Mouse (Mus musculus): ENCODE data around the gene Nck2.

Nck2 gene

GRCm38 (mm10) chr1:43497951-43498350 lies 53.6 kb downstream of the Nck2 start:
- in situ Hi-C loops (cut with MboI; ENCODE audit: low sequenced_read_pairs): no loop called here

GRCm38 (mm10) chr1:43500121-43500520 lies 55.7 kb downstream of the Nck2 start:
- in situ Hi-C loops (cut with MboI; ENCODE audit: low sequenced_read_pairs): no loop called here

DNA sequence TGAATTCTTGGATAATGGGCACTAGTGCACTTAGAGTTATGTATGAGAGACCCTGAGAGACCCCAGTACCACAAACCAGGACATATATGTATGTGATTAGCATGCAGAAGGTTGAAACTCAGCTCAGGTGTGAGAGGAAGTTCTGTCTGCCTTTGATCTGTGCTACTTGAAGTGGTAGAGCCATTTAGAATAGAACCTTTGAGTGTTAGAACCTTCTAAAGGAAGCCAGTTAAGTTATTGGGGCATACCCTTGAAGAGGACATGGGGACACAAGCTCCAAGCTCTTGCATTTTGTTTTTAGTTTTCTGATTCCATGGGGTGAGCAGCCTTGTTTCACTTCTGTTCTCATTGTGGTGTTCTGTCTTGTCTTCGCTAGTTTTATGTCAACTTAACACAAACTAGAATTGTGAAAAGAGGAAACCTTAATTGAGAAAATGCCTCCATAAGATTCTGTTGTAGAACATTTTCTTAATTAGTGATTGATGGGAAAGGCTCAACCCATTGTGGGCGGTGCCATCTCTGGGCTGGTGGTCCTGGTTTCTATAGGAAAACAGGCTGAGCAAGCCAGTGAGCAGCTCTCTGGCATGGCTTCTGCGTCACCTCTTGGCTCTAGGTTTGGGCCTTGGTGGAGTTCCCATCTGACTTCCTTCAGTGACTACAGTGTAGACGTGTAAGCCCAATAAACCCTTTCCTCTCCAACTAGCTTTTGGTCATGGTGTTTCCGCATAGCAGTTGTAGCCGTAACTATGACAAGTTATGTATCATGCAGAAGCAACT lies 57.0 kb downstream of the Nck2 start:
- in situ Hi-C loops (cut with MboI; ENCODE audit: low sequenced_read_pairs): no loop called here

DNA sequence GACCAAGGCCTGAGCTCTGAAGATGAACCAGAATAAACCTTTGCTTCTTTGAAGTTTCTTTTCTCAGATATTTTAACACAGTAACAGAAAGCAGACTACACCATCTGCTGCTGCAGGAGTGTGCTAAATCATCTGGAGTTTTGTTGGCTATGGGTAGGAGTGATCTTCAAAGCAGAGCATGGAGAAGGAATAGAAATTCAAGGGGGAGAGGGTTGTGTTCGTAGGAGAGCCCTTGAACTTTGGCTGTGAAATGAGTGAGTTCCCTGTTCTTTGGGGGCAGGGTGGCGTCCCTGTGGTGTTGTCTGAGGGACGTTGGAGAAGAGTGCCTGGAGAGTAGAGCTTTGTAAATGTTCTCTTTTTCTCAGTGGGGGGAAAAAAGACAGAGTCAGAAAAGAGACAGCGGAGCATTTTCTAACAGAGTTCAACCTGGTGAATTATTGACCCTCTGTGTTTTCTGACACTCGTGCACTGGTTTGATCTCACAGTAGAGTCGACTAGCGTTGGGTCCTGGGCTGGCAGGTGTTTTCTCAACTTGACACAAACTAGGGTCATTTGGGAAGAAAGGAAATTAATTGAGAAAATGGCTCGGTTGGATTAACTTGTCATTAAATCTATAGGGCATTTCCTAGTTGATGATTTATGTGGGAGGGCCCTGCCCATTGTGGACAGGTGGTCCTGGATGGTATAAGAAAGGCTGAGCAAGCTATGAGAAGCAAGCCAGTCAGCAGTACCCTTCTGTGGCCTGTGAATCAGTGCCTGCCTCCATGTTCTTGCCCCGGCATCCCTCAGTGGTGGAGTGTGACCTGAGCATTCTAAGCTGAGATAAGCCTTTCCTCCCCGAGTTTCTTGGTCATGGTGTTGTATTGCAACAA lies 57.8 kb downstream of the Nck2 start:
- in situ Hi-C loops (cut with MboI; ENCODE audit: low sequenced_read_pairs): no loop called here

DNA sequence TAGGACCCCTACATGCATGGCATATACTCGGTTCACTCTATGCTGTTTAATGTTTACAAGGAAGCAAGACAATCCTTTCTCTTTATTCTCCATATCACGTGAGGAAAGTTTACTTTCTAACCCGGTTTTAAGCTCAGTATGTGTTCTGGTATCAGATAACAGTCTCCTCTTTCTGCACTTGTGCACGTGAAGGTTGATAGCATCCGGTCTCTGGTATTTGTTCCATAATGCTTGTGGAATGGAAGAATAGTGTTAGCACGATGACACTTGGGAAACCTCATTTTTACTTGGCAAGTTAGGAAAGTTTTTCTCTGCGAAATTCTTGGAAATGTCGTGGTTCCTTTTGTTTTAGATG lies 58.4 kb downstream of the Nck2 start:
- in situ Hi-C loops (cut with MboI; ENCODE audit: low sequenced_read_pairs): no loop called here

GRCm38 (mm10) chr1:43503261-43503660 lies 58.9 kb downstream of the Nck2 start:
- in situ Hi-C loops (cut with MboI; ENCODE audit: low sequenced_read_pairs): no loop called here

GRCm38 (mm10) chr1:43503676-43504075 lies 59.3 kb downstream of the Nck2 start:
- in situ Hi-C loops (cut with MboI; ENCODE audit: low sequenced_read_pairs): no loop called here

- in situ Hi-C loops (cut with MboI; ENCODE audit: low sequenced_read_pairs): no loop called here
Measured at GRCm38 (mm10) chr1:43504235-43504634, 59.9 kb downstream of the Nck2 start.

DNA sequence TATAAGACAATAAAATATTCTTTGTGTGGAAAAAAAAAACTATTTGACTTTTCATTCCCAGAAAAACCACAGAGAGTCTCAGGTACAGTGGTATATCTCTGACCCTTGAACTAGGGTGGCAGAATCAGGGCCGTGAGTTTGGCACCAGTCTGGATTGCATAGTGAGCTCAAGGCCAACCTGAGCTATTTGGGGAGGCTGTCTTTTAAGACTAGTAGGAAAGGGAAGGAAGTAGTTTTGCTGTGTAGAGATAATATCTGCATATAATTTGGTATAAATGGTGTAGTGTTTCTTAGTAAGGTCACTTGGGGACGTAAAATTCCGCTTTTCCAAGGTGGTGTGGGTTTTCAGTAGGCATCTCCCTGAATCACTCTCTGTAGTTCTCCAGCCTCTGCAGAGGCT lies 62.3 kb downstream of the Nck2 start:
- in situ Hi-C loops (cut with MboI; ENCODE audit: low sequenced_read_pairs): no loop called here

DNA sequence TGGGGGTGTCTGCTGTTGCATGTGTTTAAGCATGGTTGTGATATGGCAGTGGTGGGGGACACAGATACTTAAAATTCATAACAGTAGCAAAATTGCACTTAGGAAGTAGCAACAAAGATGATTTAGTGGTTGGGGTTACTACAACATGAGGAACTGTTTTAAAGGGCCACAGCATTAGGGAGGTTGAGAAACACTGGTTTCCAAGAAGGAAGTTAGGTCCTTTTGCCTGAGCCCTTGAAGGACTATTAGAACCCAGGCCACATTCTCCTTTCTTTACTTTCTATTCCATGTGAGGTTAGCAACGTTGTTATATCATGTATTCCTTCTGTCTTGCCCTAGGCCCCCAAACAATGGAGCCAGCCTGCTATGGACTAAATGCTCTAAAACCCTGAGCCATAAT lies 63.4 kb downstream of the Nck2 start:
- in situ Hi-C loops (cut with MboI; ENCODE audit: low sequenced_read_pairs): no loop called here

GRCm38 (mm10) chr1:43511256-43511655 lies 66.9 kb downstream of the Nck2 start:
- in situ Hi-C loops (cut with MboI; ENCODE audit: low sequenced_read_pairs): no loop called here

GRCm38 (mm10) chr1:43511667-43512066 lies 67.3 kb downstream of the Nck2 start:
- in situ Hi-C loops (cut with MboI; ENCODE audit: low sequenced_read_pairs): no loop called here

DNA sequence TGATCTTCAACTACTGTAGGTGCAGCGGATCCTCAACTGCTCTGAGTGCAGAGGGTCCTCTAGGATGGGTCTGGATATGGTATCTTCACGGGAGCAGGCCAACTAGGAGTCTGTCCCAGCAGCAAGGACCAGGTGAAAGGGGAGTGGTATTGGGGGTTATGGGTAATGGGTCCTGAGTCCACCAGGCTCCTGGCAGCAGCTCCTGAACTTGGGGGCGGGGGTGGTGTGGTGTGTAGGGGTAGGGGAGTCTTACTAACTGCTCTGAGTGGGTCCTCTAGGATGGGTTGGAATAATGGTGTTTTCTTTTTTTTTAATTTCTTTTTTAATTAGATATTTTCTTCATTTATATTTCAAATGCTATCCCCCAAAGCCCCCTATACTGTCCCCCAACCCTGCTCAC lies 73.0 kb downstream of the Nck2 start:
- in situ Hi-C loops (cut with MboI; ENCODE audit: low sequenced_read_pairs): no loop called here

- in situ Hi-C loops (cut with MboI; ENCODE audit: low sequenced_read_pairs): no loop called here
Measured at GRCm38 (mm10) chr1:43520216-43520988, 76.0 kb downstream of the Nck2 start.

GRCm38 (mm10) chr1:43520989-43521371 lies 76.6 kb downstream of the Nck2 start:
- in situ Hi-C loops (cut with MboI; ENCODE audit: low sequenced_read_pairs): no loop called here

GRCm38 (mm10) chr1:43521512-43521911 lies 77.1 kb downstream of the Nck2 start:
- in situ Hi-C loops (cut with MboI; ENCODE audit: low sequenced_read_pairs): no loop called here

- in situ Hi-C loops (cut with MboI; ENCODE audit: low sequenced_read_pairs): no loop called here
Measured at GRCm38 (mm10) chr1:43521950-43522349, 77.6 kb downstream of the Nck2 start.

DNA sequence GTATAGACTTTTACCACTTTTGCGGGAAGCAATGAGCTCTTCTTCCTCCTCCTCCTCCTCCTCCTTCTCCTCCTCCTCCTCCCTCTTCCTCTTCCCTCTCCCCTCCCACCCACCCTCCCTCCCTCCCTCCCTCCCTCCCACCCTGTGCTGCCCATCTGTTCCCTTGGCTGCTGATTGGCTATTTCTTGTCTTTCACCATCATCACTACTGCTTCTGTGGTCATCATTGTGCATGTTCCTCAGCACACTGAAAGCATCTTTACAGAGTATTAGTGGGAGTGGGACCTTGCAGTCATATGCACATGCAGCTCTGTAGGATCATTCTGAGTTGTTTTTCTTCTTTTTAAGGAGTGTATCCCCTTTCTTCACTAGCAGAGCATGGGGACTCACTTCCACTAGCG lies 78.6 kb downstream of the Nck2 start:
- in situ Hi-C loops (cut with MboI; ENCODE audit: low sequenced_read_pairs): no loop called here

- in situ Hi-C loops (cut with MboI; ENCODE audit: low sequenced_read_pairs): no loop called here
Measured at GRCm38 (mm10) chr1:43524332-43524731, 80.0 kb downstream of the Nck2 start.

GRCm38 (mm10) chr1:43528275-43528674 lies 83.9 kb downstream of the Nck2 start:
- in situ Hi-C loops (cut with MboI; ENCODE audit: low sequenced_read_pairs): no loop called here

- in situ Hi-C loops (cut with MboI; ENCODE audit: low sequenced_read_pairs): no loop called here
Measured at GRCm38 (mm10) chr1:43529086-43529485, 84.7 kb downstream of the Nck2 start.
